Mouse (Mus musculus) right cerebral cortex, adult 2 months (tissue): ENCODE data around the gene Sept3.

Experiments used
- DNase-seq, 2 experiments: peaks; one replicate each; pipeline ENCODE4 v3.0.0; 2021 to 2022; ENCODE audit warnings: low spot score in 2 of 2

Sept3 gene

GRCm38 (mm10) chr15:82271201-82271600 is 3.5 kb upstream of the Sept3 start:
- DNase-seq = peak; percentile 59 to 81

GRCm38 (mm10) chr15:82272295-82272694 is 2.4 kb upstream of the Sept3 start:
- no peak for DNase-seq

DNA sequence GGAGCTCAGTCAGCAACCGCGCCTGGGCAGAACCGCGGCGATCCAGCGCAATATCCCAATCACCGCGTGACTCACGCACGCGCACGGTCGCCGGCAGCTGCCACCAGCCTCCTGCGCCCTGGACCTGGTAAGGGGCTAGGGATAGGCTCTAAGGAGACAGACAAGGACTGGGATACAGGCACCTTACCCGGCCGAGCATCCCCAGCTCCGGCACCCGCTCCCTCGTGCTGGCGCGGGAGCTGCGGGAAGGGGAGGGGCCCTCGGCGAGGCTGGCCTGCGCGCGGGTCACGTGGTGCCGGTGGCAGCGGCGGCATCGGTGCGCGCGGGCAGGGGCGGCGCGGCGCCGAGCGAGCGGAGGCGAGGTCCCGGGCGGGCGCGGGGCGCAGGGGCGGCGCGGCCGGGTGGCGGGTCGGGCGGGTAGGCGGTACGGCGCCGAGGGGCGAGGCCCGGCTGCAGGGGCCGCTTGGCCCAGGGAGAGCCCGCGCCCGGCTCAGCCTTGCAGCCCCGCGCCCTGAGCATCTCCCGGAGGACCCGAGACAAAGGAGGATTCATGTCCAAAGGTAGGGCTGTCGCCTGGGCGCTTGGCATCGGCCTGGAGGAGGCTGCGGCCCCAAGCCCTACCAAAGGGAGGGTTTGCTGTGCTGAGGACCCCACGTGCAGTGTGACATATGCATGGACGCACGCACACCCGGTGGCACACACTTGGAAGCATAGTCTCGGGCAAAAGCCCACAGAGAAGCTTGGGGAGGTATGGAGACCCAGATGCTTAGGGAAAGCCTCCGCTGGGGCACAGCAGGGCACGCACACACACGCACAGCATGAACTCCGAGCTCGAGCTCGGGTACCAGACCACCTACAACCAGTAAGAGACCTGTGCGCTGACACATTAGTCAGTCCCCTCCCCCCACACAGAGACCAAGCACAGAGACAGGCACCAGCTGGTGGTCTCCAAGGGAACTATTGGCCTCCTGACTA is 521 bp downstream of the Sept3 start:
- peak; percentile 76 to 80 for DNase-seq

DNA sequence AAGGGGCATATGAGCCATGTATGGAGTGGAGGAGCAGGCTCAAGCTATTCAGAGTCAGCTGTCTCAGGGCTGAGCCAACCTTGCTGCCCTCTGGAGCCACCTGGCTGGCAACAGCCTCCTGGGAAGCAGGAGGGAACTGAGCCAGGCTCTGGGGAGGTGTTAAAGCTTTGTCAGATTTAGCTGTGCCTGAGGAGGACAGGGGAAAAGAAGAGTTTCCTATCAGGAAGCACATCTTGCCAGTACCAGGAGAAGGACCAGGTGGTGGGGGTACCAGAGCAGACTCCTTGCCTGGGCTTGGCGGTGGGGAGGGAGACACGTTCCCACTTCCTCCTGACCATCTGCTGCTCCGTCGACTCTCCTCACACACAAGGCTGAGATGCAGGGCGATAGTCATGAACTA is 2.9 kb downstream of the Sept3 start:
- DNase-seq = peak; percentile 59 to 61

- no peak for DNase-seq
These were observed 5.9 kb downstream of the Sept3 start for GRCm38 (mm10) chr15:82280638-82281037.

GRCm38 (mm10) chr15:82286157-82286556 is 11.5 kb downstream of the Sept3 start:
- no peak for DNase-seq

GRCm38 (mm10) chr15:82290252-82290651 is 15.6 kb downstream of the Sept3 start:
- no peak for DNase-seq

GRCm38 (mm10) chr15:82292851-82293250 is 18.2 kb downstream of the Sept3 start:
- no peak for DNase-seq

GRCm38 (mm10) chr15:82293271-82293711 is 18.6 kb downstream of the Sept3 start:
- DNase-seq = peak in 1 of 2 experiments; percentile 26

DNA sequence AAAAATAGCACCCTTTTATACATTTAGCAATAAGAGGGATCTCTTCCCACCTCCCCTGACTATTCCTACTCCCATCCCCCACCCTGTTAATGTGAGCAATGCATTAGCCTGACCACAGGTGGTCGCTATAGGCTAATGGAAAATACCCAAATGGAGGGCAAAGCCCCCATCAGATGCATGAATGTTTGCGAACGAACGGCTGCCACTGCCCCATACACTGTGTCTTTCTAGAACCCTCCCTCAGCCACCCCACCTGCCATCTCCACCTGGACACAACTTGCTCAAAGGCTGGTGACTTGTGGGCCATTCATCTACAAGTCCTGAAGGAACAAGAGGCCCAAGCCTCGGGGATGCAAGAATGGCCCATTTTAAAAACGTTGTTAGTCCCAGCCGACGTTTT is 19.4 kb downstream of the Sept3 start:
- DNase-seq = peak in 1 of 2 experiments; percentile 24

DNA sequence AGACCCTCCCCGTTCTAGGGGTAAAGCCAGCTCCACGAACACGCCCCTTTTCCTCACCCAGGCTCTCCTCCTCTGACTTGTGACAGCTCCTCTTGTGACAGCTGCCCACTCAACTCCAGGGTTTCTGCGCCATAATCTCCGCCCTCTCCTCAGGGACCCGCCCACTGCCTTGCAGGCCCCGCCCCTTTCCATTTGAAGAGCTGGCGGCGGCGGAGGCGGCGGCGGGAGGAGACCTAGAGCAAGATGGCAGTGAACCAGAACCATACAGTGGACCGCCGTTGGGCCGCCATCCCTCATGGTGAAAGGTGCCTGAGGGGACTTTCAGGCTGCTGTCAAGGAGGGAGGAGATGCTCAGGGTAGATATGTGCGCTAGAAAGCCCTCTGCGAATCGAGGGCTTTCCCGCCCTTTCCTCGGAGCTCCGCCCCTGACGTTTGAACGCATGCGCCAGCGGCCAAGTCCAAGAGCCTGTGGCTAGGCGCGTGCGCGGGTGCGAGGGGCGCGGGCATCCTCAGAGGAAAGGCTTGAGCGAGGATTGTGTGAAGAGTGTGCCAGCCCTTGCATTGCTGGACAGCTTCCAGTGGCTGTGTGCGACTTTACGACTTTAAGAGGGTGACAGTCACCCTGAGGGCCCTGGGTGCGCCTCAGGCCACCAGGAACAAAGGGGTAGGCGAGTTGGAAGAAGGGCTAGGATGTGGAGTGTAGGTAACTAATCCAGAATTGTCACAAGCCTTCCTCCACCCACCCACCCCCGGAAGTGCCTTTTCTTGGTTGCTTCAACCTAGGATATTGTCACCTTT is 24.3 kb downstream of the Sept3 start, which contains the start of gene Wbp2nl:
Gene Wbp2nl (plus strand): TSS at position 191 of the 798 bp plus-strand sequence.
- DNase-seq = no peak

DNA sequence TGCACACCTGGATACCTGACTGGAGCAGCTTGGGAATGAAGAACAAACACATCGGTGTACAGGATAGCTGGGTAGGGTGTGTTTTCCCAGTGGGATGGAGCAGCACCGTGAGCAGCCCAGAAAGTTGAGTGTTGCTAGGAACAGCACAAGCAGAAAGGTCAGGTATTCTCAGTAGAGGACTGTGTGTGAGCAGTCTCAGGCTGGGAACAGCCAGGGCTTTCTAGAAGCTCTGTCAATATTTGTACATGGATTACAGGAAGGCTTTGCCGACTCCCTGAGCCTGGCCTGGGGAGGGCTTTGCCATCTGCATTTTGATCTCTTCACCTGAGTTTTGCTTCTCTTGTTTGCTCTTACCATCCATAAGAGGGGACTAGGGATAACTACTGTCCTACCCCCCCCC is 32.4 kb downstream of the Sept3 start:
- DNase-seq = no peak

- no peak for DNase-seq
These were observed 33.7 kb downstream of the Sept3 start for GRCm38 (mm10) chr15:82308416-82308815.

DNA sequence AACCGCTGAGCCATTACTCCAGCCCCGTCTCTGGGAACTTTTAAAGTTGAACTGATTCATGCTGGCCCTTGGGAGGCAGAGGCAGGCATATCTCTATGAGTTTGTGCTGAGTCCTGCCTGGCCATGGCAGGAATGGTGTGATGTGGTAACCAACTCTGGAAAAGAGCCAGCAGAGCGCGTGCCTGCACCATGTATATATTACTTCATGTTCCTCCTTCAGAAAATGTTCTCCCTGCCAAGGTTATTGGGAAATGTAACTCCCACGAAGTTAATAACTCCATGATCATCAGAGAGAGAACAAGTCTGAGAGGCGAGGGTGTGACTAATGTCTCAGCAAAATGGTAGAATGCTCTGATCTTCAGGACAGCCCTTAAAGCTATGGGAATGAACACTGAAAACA is 43.1 kb downstream of the Sept3 start:
- DNase-seq = no peak

DNA sequence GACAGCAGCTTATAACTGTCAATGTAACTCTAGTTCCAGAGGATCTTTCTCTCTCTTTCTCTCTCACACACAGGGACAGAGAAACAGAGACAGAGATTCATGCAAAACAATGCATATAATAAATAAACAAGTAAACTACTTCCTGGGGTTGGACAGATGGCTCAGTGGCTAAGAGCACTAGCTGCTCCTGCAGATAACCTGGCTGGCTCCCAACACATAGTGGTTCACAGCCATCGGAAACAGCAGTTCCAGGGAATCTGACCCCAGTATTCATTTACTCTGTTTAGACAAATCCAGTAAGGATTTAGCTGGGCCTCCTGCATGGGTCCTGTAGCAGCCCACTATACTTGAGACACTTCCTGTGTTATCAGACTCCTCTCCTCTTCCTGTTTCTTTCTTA is 44.9 kb downstream of the Sept3 start:
- DNase-seq = no peak

- no peak for DNase-seq
These were observed 47.5 kb downstream of the Sept3 start for GRCm38 (mm10) chr15:82322195-82322594.

GRCm38 (mm10) chr15:82325382-82325781 is 50.7 kb downstream of the Sept3 start:
- DNase-seq = no peak

DNA sequence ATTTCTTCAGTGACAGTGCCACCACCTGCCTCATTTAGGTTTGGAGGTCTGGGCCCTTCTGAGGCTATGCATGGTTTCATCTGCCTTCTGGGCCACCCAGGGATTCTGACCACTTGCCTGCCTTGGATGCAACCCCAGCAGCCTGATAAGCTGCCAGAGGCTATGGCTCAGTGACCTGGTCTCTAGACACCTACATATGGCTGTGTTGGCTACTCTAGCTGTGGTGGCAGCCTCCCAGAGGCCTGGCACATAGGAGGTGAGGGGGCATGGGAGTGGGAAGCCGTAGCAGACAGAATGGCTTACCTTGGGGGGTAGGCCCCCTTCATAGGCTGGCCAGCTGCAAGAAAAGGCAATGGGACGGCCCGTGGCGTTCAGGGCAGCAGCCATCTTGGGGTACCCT is 60.5 kb downstream of the Sept3 start:
- DNase-seq = no peak

DNA sequence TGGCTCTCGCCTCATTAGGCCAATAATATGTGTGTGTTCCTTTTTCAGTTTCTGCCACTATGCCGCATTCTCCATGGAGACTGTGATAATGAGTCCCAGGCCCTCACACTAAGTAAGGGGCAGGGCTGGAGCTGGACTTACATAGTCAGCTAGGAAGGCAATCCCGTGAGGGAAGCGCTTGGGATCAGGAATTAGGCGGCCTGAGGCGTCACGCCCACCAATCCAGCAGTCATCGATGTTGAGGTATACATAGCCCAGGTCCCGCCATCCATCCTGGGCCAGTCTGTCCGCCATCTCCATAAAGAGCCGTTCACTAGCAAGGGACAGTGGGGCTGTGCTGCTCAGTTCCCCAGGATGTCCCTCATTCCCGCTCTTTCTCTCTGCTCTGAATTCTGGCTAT is 61.9 kb downstream of the Sept3 start:
- no peak for DNase-seq

GRCm38 (mm10) chr15:82337875-82338274 is 63.2 kb downstream of the Sept3 start:
- no peak for DNase-seq

DNA sequence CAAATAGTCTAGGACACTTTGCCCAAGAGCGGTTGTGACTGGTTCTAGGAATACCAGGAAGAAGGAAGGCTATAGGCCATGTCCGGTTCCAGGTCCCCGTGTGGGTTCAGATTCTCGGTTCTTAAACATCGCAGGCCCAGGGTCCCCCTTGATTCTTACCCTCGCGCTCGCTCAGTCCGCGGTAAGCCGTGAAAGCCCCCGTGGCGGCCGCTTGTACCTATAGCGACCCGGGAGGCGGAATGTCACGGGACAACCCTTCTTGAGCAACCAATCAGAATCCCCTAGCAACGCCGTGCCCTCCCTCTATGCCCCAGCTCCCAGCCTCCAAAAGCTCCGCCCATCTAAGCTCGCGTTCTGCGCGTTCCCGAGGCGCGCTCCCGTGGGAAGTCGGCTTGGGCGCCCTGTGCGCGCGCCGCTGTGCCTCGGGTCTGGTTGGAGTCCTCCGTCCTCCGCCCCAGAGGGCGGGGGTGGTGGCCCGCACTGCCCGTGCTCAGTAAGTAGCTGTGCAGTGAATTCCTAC is 64.0 kb downstream of the Sept3 start, which contains the start of the genes Naga, Pheta2 and Smdt1:
Gene Naga (minus strand): TSS at position 333 of the 520 bp plus-strand sequence.
Gene Pheta2 (plus strand): TSS at position 350 of the 520 bp plus-strand sequence.
Gene Smdt1 (plus strand): TSS at position 367 of the 520 bp plus-strand sequence.
- DNase-seq = peak; percentile 90 to 93

DNA sequence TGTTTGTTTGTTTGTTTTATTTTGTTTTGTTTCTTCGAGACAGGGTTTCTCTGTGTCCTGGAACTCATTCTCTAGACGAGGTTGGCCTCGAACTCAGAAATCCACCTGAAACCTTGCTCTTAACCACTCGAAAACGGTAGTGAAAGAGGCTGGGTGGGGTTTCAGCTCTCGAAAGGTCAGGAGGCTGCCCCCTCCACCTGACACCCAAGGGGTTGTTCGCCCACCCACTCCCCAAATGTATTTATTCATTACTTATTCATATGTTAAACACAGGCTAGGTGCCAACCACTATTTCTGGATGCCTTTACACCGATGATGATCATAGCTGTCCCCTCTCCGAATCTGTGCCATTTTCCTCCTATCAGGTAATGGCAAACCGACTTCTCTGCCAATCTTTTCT is 64.5 kb downstream of the Sept3 start:
- DNase-seq = no peak
